Mouse (Mus musculus) brain, embryonic 14.5 days (tissue): ENCODE measurements around the gene Prr3.

ENCODE experiments used
- CTCF ChIP-seq: fragments of 200-500 bp; IDR thresholded peaks from 2 replicates; pipeline ENCODE4 v1.5.1; 2012; ENCODE audit warnings: inconsistent platforms, mild to moderate bottlenecking, moderate library complexity, borderline replicate concordance; ENCODE audit not compliant: insufficient read depth, insufficient read length; ENCODE audit errors: extremely low read depth
- POLR2A ChIP-seq: fragments of 200-500 bp; IDR thresholded peaks from 2 replicates; pipeline ENCODE4 v1.6.1; 2012; ENCODE audit warnings: mild to moderate bottlenecking, inconsistent platforms, borderline replicate concordance; ENCODE audit not compliant: poor library complexity, insufficient read depth, insufficient read length, severe bottlenecking; ENCODE audit errors: extremely low read depth

GRCm38 (mm10) chr17:35980363-35980754 lies 323 bp upstream of the Prr3 start:
- TF ChIP-seq CTCF: no peak
- TF ChIP-seq POLR2A: no peak
